Mouse (Mus musculus): ENCODE data around the gene Car11. TPM values are rescaled to one million over a fixed set of nuclear protein-coding genes. Genes with fewer than 3 reads are reported as not detected.

Car11 gene
- polyA plus RNA-seq (2015; fragmentation: Nextera tagmentation; extraction: Ambion mirVana): 8.4 and 17.6 TPM in 2 replicates

GRCm38 (mm10) chr7:45699523-45700141, at the start of gene Car11:
Gene Car11, plus strand, starts transcription at chr7:45699843.

DNA sequence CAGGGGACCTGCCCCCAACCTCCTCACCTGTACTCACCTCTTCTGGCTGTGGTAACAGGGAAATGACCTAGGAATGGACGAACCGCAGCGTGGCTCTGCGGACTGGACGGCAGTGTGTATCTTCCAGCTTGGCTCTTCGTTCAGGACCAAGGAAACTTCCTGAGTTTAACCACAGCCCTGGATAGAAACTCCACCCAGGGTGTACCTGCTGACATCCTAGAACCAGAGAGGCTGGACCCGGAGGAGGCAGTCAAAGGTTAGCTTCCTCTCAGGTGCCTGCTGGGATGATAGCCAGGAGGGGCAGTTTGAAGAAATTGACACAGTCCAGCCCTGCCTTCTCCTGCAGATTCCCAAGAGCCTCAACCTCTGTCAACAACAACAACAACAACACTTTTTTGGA, 33.5 kb upstream of the Car11 start, which contains the start of gene Fut2:
TSS of gene Fut2 (minus strand) at position 234 of the 400 bp plus-strand sequence.

GRCm38 (mm10) chr7:45683396-45684050, 16.1 kb upstream of the Car11 start, which contains the start of gene Ntn5:
Gene Ntn5, plus strand, starts transcription at chr7:45684022.

GRCm38 (mm10) chr7:45693921-45694591, 5.6 kb upstream of the Car11 start, which contains the start of gene Sec1:
Gene Sec1, minus strand, starts transcription at chr7:45694402.

GRCm38 (mm10) chr7:45704730-45705442, 5.2 kb downstream of the Car11 start, which contains the start of gene Dbp:
Gene Dbp, plus strand, starts transcription at chr7:45705088.

GRCm38 (mm10) chr7:45715090-45715708, 15.6 kb downstream of the Car11 start, which contains the start of gene Rpl18:
Gene Rpl18, plus strand, starts transcription at chr7:45715457.

GRCm38 (mm10) chr7:45717918-45718297, 18.3 kb downstream of the Car11 start, which contains the start of gene Sphk2:
Gene Sphk2, minus strand, starts transcription at chr7:45718002.

DNA sequence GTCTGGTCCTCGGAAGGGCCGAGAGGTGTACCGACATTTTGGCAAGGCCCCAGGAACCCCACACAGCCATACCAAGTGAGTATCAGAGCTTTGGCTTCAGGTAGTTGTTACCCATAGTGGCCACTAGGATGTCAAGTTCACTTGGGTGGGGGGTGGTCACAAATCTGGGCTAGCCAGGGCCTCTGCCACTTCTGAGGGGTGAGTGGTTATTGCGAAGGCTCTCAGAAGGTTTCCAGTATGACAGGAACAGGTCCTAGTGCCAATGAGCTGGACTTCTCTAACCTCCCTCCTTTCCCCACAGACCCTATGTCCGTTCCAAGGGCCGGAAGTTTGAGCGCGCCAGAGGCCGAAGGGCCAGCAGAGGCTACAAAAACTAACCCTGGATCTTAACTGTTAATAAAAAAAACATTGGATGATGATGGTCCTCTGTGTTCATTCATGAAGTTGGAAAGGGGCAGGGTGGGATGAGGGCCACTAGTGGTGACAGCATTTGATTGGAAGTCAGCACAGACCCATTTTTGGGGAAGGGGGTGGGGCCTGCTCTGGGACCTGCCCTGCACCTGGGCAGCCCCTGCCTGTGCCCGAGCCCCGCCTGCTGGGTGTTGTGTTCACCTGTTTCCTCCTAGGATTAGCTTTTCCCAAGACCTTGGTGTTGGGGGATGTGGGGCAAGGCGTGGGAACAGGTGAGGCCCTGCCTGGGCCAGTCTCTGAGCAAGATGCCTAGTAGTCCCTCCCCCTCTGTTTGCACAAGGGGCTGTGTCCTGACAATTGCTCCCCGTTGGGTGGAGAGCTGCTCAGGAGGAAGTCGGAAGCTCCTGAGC, 21.0 kb downstream of the Car11 start, which contains the start of gene Fam83e:
TSS of gene Fam83e (plus strand) at position 800 of the 821 bp plus-strand sequence.

GRCm38 (mm10) chr7:45725713-45726112, 26.1 kb downstream of the Car11 start, which contains the start of gene Spaca4:
Gene Spaca4, minus strand, starts transcription at chr7:45725813.

Other genes with a start within 250 kb of the Car11 start
- gene Ftl1, start 240.0 kb upstream of the Car11 start, polyA plus RNA-seq (2015; fragmentation: Nextera tagmentation; extraction: Ambion mirVana): 4,437 and 5,089 TPM in 2 replicates
- gene Bax, start 232.9 kb upstream of the Car11 start, polyA plus RNA-seq (2015; fragmentation: Nextera tagmentation; extraction: Ambion mirVana): 172 and 189 TPM in 2 replicates
- gene Tulp2, start 218.0 kb upstream of the Car11 start, polyA plus RNA-seq (2015; fragmentation: Nextera tagmentation; extraction: Ambion mirVana): 0.33 and 0.91 TPM in 2 replicates
- gene Gm45808, start 213.0 kb upstream of the Car11 start, polyA plus RNA-seq (2015; fragmentation: Nextera tagmentation; extraction: Ambion mirVana): 0.35 and 0.77 TPM in 2 replicates
- gene Dhdh, start 211.0 kb upstream of the Car11 start, polyA plus RNA-seq (2015; fragmentation: Nextera tagmentation; extraction: Ambion mirVana): 9.9 and 22.7 TPM in 2 replicates
- gene Nucb1, start 189.4 kb upstream of the Car11 start, polyA plus RNA-seq (2015; fragmentation: Nextera tagmentation; extraction: Ambion mirVana): 163 and 205 TPM in 2 replicates
- gene Ppp1r15a, start 173.6 kb upstream of the Car11 start, polyA plus RNA-seq (2015; fragmentation: Nextera tagmentation; extraction: Ambion mirVana): 25.5 and 32.7 TPM in 2 replicates
- gene Plekha4, start 173.5 kb upstream of the Car11 start, polyA plus RNA-seq (2015; fragmentation: Nextera tagmentation; extraction: Ambion mirVana): 8.4 and 12.0 TPM in 2 replicates
- 1.1 and 3.2 TPM in 2 replicates for gene Hsd17b14, start 144.9 kb upstream of the Car11 start, polyA plus RNA-seq (2015; fragmentation: Nextera tagmentation; extraction: Ambion mirVana)
- gene Bcat2, start 129.7 kb upstream of the Car11 start, polyA plus RNA-seq (2015; fragmentation: Nextera tagmentation; extraction: Ambion mirVana): 58.9 and 92.5 TPM in 2 replicates
- gene Fgf21, start 84.4 kb upstream of the Car11 start, polyA plus RNA-seq (2015; fragmentation: Nextera tagmentation; extraction: Ambion mirVana): 0.57 and 1.8 TPM in 2 replicates
- gene Fut1, start 82.6 kb upstream of the Car11 start, polyA plus RNA-seq (2015; fragmentation: Nextera tagmentation; extraction: Ambion mirVana): 0.17 TPM in 1 of 2 replicates, not detected in the other
- 0.21 and 0.27 TPM in 2 replicates for gene Izumo1, start 78.0 kb upstream of the Car11 start, polyA plus RNA-seq (2015; fragmentation: Nextera tagmentation; extraction: Ambion mirVana)
- gene Rasip1, start 72.4 kb upstream of the Car11 start, polyA plus RNA-seq (2015; fragmentation: Nextera tagmentation; extraction: Ambion mirVana): 7.4 and 12.5 TPM in 2 replicates
- gene Mamstr, start 59.9 kb upstream of the Car11 start, polyA plus RNA-seq (2015; fragmentation: Nextera tagmentation; extraction: Ambion mirVana): 5.8 and 7.0 TPM in 2 replicates
- 0.12 and 0.36 TPM in 2 replicates for gene Fut2, start 33.4 kb upstream of the Car11 start, polyA plus RNA-seq (2015; fragmentation: Nextera tagmentation; extraction: Ambion mirVana)
- 0.25 TPM in 1 of 2 replicates, not detected in the other for gene Ntn5, start 15.8 kb upstream of the Car11 start, polyA plus RNA-seq (2015; fragmentation: Nextera tagmentation; extraction: Ambion mirVana)
- 0.14 and 0.33 TPM in 2 replicates for gene Sec1, start 5.4 kb upstream of the Car11 start, polyA plus RNA-seq (2015; fragmentation: Nextera tagmentation; extraction: Ambion mirVana)
- 40.4 and 69.7 TPM in 2 replicates for gene Dbp, start 5.2 kb downstream of the Car11 start, polyA plus RNA-seq (2015; fragmentation: Nextera tagmentation; extraction: Ambion mirVana)
- 795 and 838 TPM in 2 replicates for gene Rpl18, start 15.6 kb downstream of the Car11 start, polyA plus RNA-seq (2015; fragmentation: Nextera tagmentation; extraction: Ambion mirVana)
- 13.2 and 16.9 TPM in 2 replicates for gene Sphk2, start 18.2 kb downstream of the Car11 start, polyA plus RNA-seq (2015; fragmentation: Nextera tagmentation; extraction: Ambion mirVana)
- 0.14 and 0.47 TPM in 2 replicates for gene Fam83e, start 21.4 kb downstream of the Car11 start, polyA plus RNA-seq (2015; fragmentation: Nextera tagmentation; extraction: Ambion mirVana)
- not detected in 2 replicates for gene Spaca4, start 26.0 kb downstream of the Car11 start, polyA plus RNA-seq (2015; fragmentation: Nextera tagmentation; extraction: Ambion mirVana)
- gene Lmtk3, start 83.9 kb downstream of the Car11 start, polyA plus RNA-seq (2015; fragmentation: Nextera tagmentation; extraction: Ambion mirVana): 1.4 and 2.0 TPM in 2 replicates
- gene Sult2b1, start 84.8 kb downstream of the Car11 start, polyA plus RNA-seq (2015; fragmentation: Nextera tagmentation; extraction: Ambion mirVana): 0.54 and 0.91 TPM in 2 replicates
- gene Cyth2, start 114.7 kb downstream of the Car11 start, polyA plus RNA-seq (2015; fragmentation: Nextera tagmentation; extraction: Ambion mirVana): 89.1 and 99.9 TPM in 2 replicates
- gene Kcnj14, start 124.9 kb downstream of the Car11 start, polyA plus RNA-seq (2015; fragmentation: Nextera tagmentation; extraction: Ambion mirVana): 0.36 and 0.38 TPM in 2 replicates
- gene Grwd1, start 131.1 kb downstream of the Car11 start, polyA plus RNA-seq (2015; fragmentation: Nextera tagmentation; extraction: Ambion mirVana): 17.5 and 26.8 TPM in 2 replicates
- gene Kdelr1, start 172.9 kb downstream of the Car11 start, polyA plus RNA-seq (2015; fragmentation: Nextera tagmentation; extraction: Ambion mirVana): 60.1 and 83.7 TPM in 2 replicates
- gene Grin2d, start 178.5 kb downstream of the Car11 start, polyA plus RNA-seq (2015; fragmentation: Nextera tagmentation; extraction: Ambion mirVana): 0.55 and 0.84 TPM in 2 replicates
- 0.94 and 0.98 TPM in 2 replicates for gene Syngr4, start 196.9 kb downstream of the Car11 start, polyA plus RNA-seq (2015; fragmentation: Nextera tagmentation; extraction: Ambion mirVana)
- gene Tmem143, start 197.1 kb downstream of the Car11 start, polyA plus RNA-seq (2015; fragmentation: Nextera tagmentation; extraction: Ambion mirVana): 5.0 and 10.1 TPM in 2 replicates
- gene Emp3, start 221.6 kb downstream of the Car11 start, polyA plus RNA-seq (2015; fragmentation: Nextera tagmentation; extraction: Ambion mirVana): 321 and 340 TPM in 2 replicates
- gene Ccdc114, start 224.2 kb downstream of the Car11 start, polyA plus RNA-seq (2015; fragmentation: Nextera tagmentation; extraction: Ambion mirVana): 4.8 and 9.6 TPM in 2 replicates

Measured in adrenal gland, postnatal 0 days (tissue).